Mouse (Mus musculus) thymus, postnatal 0 days (tissue): ENCODE measurements at regions not wholly inside any gene's neighbourhood (a gene's known extent, or its start where the extent isn't known, plus 50 kb on each side); places are given as distances from the start of the nearest gene placed in this dataset.

Source experiments
- DNase-seq: peaks from one replicate; pipeline ENCODE4 v3.0.0-alpha.2; 2015; ENCODE audit warnings: low spot score

- no peak for DNase-seq
Measured at GRCm38 (mm10) chr2:51799856-51800255, 135.1 kb downstream of the Rbm43 start.

- DNase-seq, result no peak
Measured at GRCm38 (mm10) chr2:51822976-51823375, 112.0 kb downstream of the Rbm43 start.

GRCm38 (mm10) chr2:51830286-51830944, 104.5 kb downstream of the Rbm43 start:
- peak; percentile 7 for DNase-seq

- DNase-seq, result no peak
Measured at GRCm38 (mm10) chr2:51830965-51831720, 103.8 kb downstream of the Rbm43 start.

- DNase-seq, result no peak
Measured at GRCm38 (mm10) chr2:51837864-51838263, 97.1 kb downstream of the Rbm43 start.

GRCm38 (mm10) chr2:51840808-51841207, 94.2 kb downstream of the Rbm43 start:
- no peak for DNase-seq

- no peak for DNase-seq
Measured at GRCm38 (mm10) chr2:51844831-51845230, 90.1 kb downstream of the Rbm43 start.

- no peak for DNase-seq
Measured at GRCm38 (mm10) chr2:51847556-51847955, 87.4 kb downstream of the Rbm43 start.

GRCm38 (mm10) chr2:51847964-51848363, 87.0 kb downstream of the Rbm43 start:
- no peak for DNase-seq

GRCm38 (mm10) chr2:51848491-51848890, 86.5 kb downstream of the Rbm43 start:
- no peak for DNase-seq

- DNase-seq, result no peak
Measured at GRCm38 (mm10) chr2:51850581-51850980, 84.4 kb downstream of the Rbm43 start.

GRCm38 (mm10) chr2:51851711-51852110, 83.3 kb downstream of the Rbm43 start:
- no peak for DNase-seq

- DNase-seq, result no peak
Measured at GRCm38 (mm10) chr2:51857226-51857625, 77.7 kb downstream of the Rbm43 start.

GRCm38 (mm10) chr2:51866045-51866444, 68.9 kb downstream of the Rbm43 start:
- no peak for DNase-seq

- no peak for DNase-seq
Measured at GRCm38 (mm10) chr2:51868878-51869510, 66.0 kb downstream of the Rbm43 start.

GRCm38 (mm10) chr2:51871571-51871970, 63.4 kb downstream of the Rbm43 start:
- no peak for DNase-seq
